20 mouse cellular contexts compared by ENCODE assay signal in the genomic region with DNA sequence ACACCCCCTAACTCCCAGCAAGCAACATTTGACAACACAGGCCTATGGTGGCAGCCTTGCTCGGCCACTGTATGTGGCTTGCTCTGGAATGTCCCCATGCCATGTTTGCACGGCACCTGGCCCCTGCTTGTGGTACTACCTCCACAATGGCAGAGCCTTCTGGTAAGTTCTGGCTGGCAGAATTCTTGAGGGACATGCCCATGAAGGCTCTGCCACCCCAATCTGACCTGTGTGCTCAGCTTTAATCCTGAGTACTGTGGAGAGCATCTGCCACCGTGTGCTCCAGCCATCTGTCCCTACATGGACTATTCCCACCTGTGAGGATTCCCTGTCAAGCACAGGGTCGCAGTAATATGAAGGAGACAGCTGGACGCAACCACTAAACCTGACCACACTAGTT. TPM values are rescaled to one million over a fixed set of nuclear protein-coding genes. Genes with fewer than 3 reads are reported as not detected.
A peak's percentile ranks its signal among the peaks of the same experiment; 100 is the strongest.
DNase-seq lines count a peak whose midpoint lies in the region; ATAC-seq and TF ChIP-seq lines count a peak whose summit lies in the region.
"Had no signal": no experiment of that assay in that cellular context is flagged by ENCODE, and none has a peak within 500 bp of the region (broad histone marks: within the 10 kb centered on the region; RNA-seq: fewer than 3 reads in every experiment).

No protein-coding gene starts in this region.

- TF ChIP-seq CTCF in left cerebral cortex, adult 2 months (IDR thresholded peaks at IDR 0.05) = no peak

- DNase-seq in heart, embryonic 10.5 days (ENCODE audit: low spot score) = no peak
- no peak for DNase-seq in limb, embryonic 10.5 days (ENCODE audit: low spot score)
- peak; percentile 87 for DNase-seq in cerebellum, adult 11-12 months
- DNase-seq in cerebellum, postnatal 14 days = peak; percentile 52 to 77
- no peak for DNase-seq in left cerebral cortex, adult 2 months (ENCODE audit: extremely low spot score in 1 of 2, low spot score in 2 of 2)
- no peak for DNase-seq in right cerebral cortex, postnatal 4 days
- DNase-seq: gastrocnemius, postnatal 10 days; heart, postnatal 10 days; kidney, postnatal 14 days; left cerebral cortex, postnatal 4 days; right cerebral cortex, postnatal 14 days had no signal

- H3K4me2 ChIP-seq in heart, embryonic 14.5 days (ENCODE audit: low read length) = no peak overlapping the region
- no peak overlapping the region for H3K4me2 ChIP-seq in limb, embryonic 12.5 days

- H3K27me3 ChIP-seq in heart, embryonic 14.5 days (ENCODE audit: control insufficient read depth, insufficient read depth, low read length) = no peaks in the 10 kb centered on the region
- H3K27me3 ChIP-seq in heart, embryonic 10.5 days (ENCODE audit: insufficient read depth, poor library complexity, severe bottlenecking) = no peaks in the 10 kb centered on the region
- H3K27me3 ChIP-seq in limb, embryonic 12.5 days = no peaks in the 10 kb centered on the region
- H3K27me3 ChIP-seq in limb, embryonic 10.5 days (ENCODE audit: low read depth, poor library complexity, severe bottlenecking) = no peaks in the 10 kb centered on the region

- WGBS in heart, embryonic 14.5 days = 68% methylated on average over 5 of the region's 5 CpGs
- WGBS in heart, embryonic 10.5 days = 76% methylated on average over 5 of the region's 5 CpGs
- WGBS in limb, embryonic 12.5 days = 78% methylated on average over 5 of the region's 5 CpGs
- WGBS in limb, embryonic 10.5 days = 78% methylated on average over 5 of the region's 5 CpGs

- peaks cover 54 to 84% of the 10 kb centered on the region in 2 experiments for H3K4me1 ChIP-seq in heart, embryonic 14.5 days (ENCODE audit: control insufficient read depth in 2 of 2, insufficient read depth in 2 of 2, low read length in 2 of 2)
- H3K4me1 ChIP-seq in heart, embryonic 10.5 days = peaks cover 87% of the 10 kb centered on the region
- peaks cover 45% of the 10 kb centered on the region for H3K4me1 ChIP-seq in limb, embryonic 12.5 days (replicated peaks)
- H3K4me1 ChIP-seq in limb, embryonic 10.5 days = peaks cover 38% of the 10 kb centered on the region

- intact Hi-C loops in left cerebral cortex, adult 2 months (cut with DNase I) = no loop called here

- no peak overlapping the region for H3K4me3 ChIP-seq in heart, embryonic 14.5 days (ENCODE audit: control insufficient read depth in 1 of 2, insufficient read depth in 1 of 2, low read depth in 1 of 2, low read length in 2 of 2)
- H3K4me3 ChIP-seq in heart, embryonic 10.5 days = no peak overlapping the region
- no peak overlapping the region for H3K4me3 ChIP-seq in limb, embryonic 12.5 days (replicated peaks)
- H3K4me3 ChIP-seq in limb, embryonic 10.5 days = no peak overlapping the region
- H3K4me3 ChIP-seq in left cerebral cortex, adult 2 months = no peak overlapping the region

- H3K27ac ChIP-seq in heart, embryonic 14.5 days (replicated peaks in 1 of 2; ENCODE audit: control insufficient read depth in 1 of 2, insufficient read depth in 1 of 2, low read depth in 2 of 2, low read length in 2 of 2) = no peak overlapping the region
- H3K27ac ChIP-seq in heart, embryonic 10.5 days = no peak overlapping the region
- H3K27ac ChIP-seq in limb, embryonic 12.5 days = 0 out of 2 replicates have a peak overlapping the region, but pooled peaks have one; percentile 18
- no peak overlapping the region for H3K27ac ChIP-seq in limb, embryonic 10.5 days
- no peak overlapping the region for H3K27ac ChIP-seq in left cerebral cortex, adult 2 months
- H3K27ac ChIP-seq: liver, embryonic 14.5 days had no signal

- H3K9ac ChIP-seq in heart, embryonic 14.5 days (ENCODE audit: low read length) = 0 out of 2 replicates have a peak overlapping the region, but pooled peaks have one; percentile 16
- no peak overlapping the region for H3K9ac ChIP-seq in limb, embryonic 12.5 days (replicated peaks)
- H3K9ac ChIP-seq: liver, embryonic 14.5 days had no signal

- H3K36me3 ChIP-seq in heart, embryonic 14.5 days (ENCODE audit: control insufficient read depth, insufficient read depth, low read length) = peaks cover 8% of the 10 kb centered on the region
- H3K36me3 ChIP-seq in heart, embryonic 10.5 days = peaks cover 12% of the 10 kb centered on the region
- peaks cover 17% of the 10 kb centered on the region for H3K36me3 ChIP-seq in limb, embryonic 12.5 days
- H3K36me3 ChIP-seq in limb, embryonic 10.5 days = peaks cover 37% of the 10 kb centered on the region

- no peaks in the 10 kb centered on the region for H3K9me3 ChIP-seq in heart, embryonic 14.5 days (ENCODE audit: control insufficient read depth, low read length)
- no peaks in the 10 kb centered on the region for H3K9me3 ChIP-seq in heart, embryonic 10.5 days
- H3K9me3 ChIP-seq in limb, embryonic 12.5 days = no peaks in the 10 kb centered on the region
- H3K9me3 ChIP-seq in limb, embryonic 10.5 days (replicated peaks) = no peaks in the 10 kb centered on the region
- H3K9me3 ChIP-seq: G1E had no signal

- no peak for ATAC-seq in heart, embryonic 14.5 days (ENCODE audit: insufficient number of reproducible peaks, insufficient read depth, low FRiP score, low read depth)
- no peak for ATAC-seq in limb, embryonic 12.5 days (ENCODE audit: insufficient number of reproducible peaks, insufficient read depth, low FRiP score, low TSS enrichment, low read depth)
- ATAC-seq: intestine, embryonic 16.5 days had no signal

RNA-seq across cellular contexts. Expression of gene Nudt3, which starts 22.4 kb away (rescaled TPM):
- 52.9 and 67.0 TPM in 2 replicates for polyA plus RNA-seq in heart, embryonic 14.5 days (2014; fragmentation: Nextera tagmentation; extraction: Ambion mirVana)
- polyA plus RNA-seq in heart, embryonic 10.5 days (2016; fragmentation: Nextera tagmentation; extraction: Ambion mirVana) = 89.7 and 107 TPM in 2 replicates
- 120 and 126 TPM in 2 replicates for polyA plus RNA-seq in limb, embryonic 12.5 days (2016; fragmentation: Nextera tagmentation; extraction: Ambion mirVana)
- 88.2 and 96.2 TPM in 2 replicates for polyA plus RNA-seq in limb, embryonic 10.5 days (2016; fragmentation: Nextera tagmentation; extraction: Ambion mirVana)
- total RNA-seq in left cerebral cortex, adult 2 months (2021) = 100 to 1,000 TPM; 550 to 603 TPM

RNA-seq across cellular contexts. Expression of gene RPS10-NUDT3, which starts 34.2 kb away (rescaled TPM):
- not detected in 2 replicates for polyA plus RNA-seq in heart, embryonic 14.5 days (2014; fragmentation: Nextera tagmentation; extraction: Ambion mirVana)
- polyA plus RNA-seq in heart, embryonic 10.5 days (2016; fragmentation: Nextera tagmentation; extraction: Ambion mirVana) = not detected in 2 replicates
- polyA plus RNA-seq in limb, embryonic 12.5 days (2016; fragmentation: Nextera tagmentation; extraction: Ambion mirVana) = not detected in 2 replicates
- polyA plus RNA-seq in limb, embryonic 10.5 days (2016; fragmentation: Nextera tagmentation; extraction: Ambion mirVana) = not detected in 2 replicates
- 1 to 10 TPM in 1 of 2 experiments, not detected in 1; 2.0 TPM for total RNA-seq in left cerebral cortex, adult 2 months (2021)
- total RNA-seq: adrenal gland, postnatal 14 days; G1E; gastrocnemius, postnatal 10 days; layer of hippocampus, postnatal 14 days; left cerebral cortex, postnatal 4 days had no signal
- polyA plus RNA-seq: embryonic facial prominence, embryonic 11.5 days; G1E; intestine, embryonic 16.5 days; liver, embryonic 14.5 days; thymus, postnatal 0 days had no signal

RNA-seq across cellular contexts. Expression of gene AI413582, which starts 35.3 kb away (rescaled TPM):
- 18.5 and 24.2 TPM in 2 replicates for polyA plus RNA-seq in heart, embryonic 14.5 days (2014; fragmentation: Nextera tagmentation; extraction: Ambion mirVana)
- polyA plus RNA-seq in heart, embryonic 10.5 days (2016; fragmentation: Nextera tagmentation; extraction: Ambion mirVana) = 19.7 and 21.0 TPM in 2 replicates
- 14.9 and 16.6 TPM in 2 replicates for polyA plus RNA-seq in limb, embryonic 12.5 days (2016; fragmentation: Nextera tagmentation; extraction: Ambion mirVana)
- polyA plus RNA-seq in limb, embryonic 10.5 days (2016; fragmentation: Nextera tagmentation; extraction: Ambion mirVana) = 9.4 TPM in 2 replicates
- 10 to 100 TPM; 86.7 to 93.8 TPM for total RNA-seq in left cerebral cortex, adult 2 months (2021)

RNA-seq across cellular contexts. Expression of gene Rps10, which starts 35.6 kb away (rescaled TPM):
- 624 and 715 TPM in 2 replicates for polyA plus RNA-seq in heart, embryonic 14.5 days (2014; fragmentation: Nextera tagmentation; extraction: Ambion mirVana)
- 629 and 734 TPM in 2 replicates for polyA plus RNA-seq in heart, embryonic 10.5 days (2016; fragmentation: Nextera tagmentation; extraction: Ambion mirVana)
- 963 and 987 TPM in 2 replicates for polyA plus RNA-seq in limb, embryonic 12.5 days (2016; fragmentation: Nextera tagmentation; extraction: Ambion mirVana)
- 875 and 1,046 TPM in 2 replicates for polyA plus RNA-seq in limb, embryonic 10.5 days (2016; fragmentation: Nextera tagmentation; extraction: Ambion mirVana)
- 100 to 1,000 TPM; 444 to 464 TPM for total RNA-seq in left cerebral cortex, adult 2 months (2021)

RNA-seq across cellular contexts. Expression of gene Hmga1, which starts 44.6 kb away (rescaled TPM):
- polyA plus RNA-seq in heart, embryonic 14.5 days (2014; fragmentation: Nextera tagmentation; extraction: Ambion mirVana) = 113 and 126 TPM in 2 replicates
- 438 and 609 TPM in 2 replicates for polyA plus RNA-seq in heart, embryonic 10.5 days (2016; fragmentation: Nextera tagmentation; extraction: Ambion mirVana)
- 324 and 334 TPM in 2 replicates for polyA plus RNA-seq in limb, embryonic 12.5 days (2016; fragmentation: Nextera tagmentation; extraction: Ambion mirVana)
- 904 and 1,218 TPM in 2 replicates for polyA plus RNA-seq in limb, embryonic 10.5 days (2016; fragmentation: Nextera tagmentation; extraction: Ambion mirVana)
- 10 to 100 TPM; 55.2 to 55.7 TPM for total RNA-seq in left cerebral cortex, adult 2 months (2021)

Comparison
In these comparisons a context has a peak if more than half of its experiments do, and no peak if none do; other contexts are left out.
1. DNase-seq: peak in cerebellum, adult 11-12 months (single experiment) and cerebellum, postnatal 14 days (2 of 2); none in heart, embryonic 10.5 days (single experiment), limb, embryonic 10.5 days (single experiment), left cerebral cortex, adult 2 months (0 of 2) and right cerebral cortex, postnatal 4 days (single experiment).